Mouse (Mus musculus) intestine, embryonic 14.5 days (tissue): Measurements from ENCODE around the gene Tescl. TPM values are rescaled to one million over a fixed set of nuclear protein-coding genes. Genes with fewer than 3 reads are reported as not detected.

ENCODE experiments used
- ATAC-seq: fragments of 200-750 bp; cut with Nextera tagmentation; replicated peaks from 2 replicates; pipeline ENCODE4 v1.8.0; 2017; ENCODE audit warnings: low read depth, moderate number of reproducible peaks, moderate TSS enrichment, moderate library complexity; ENCODE audit not compliant: low FRiP score, low TSS enrichment
- DNase-seq: peaks from one replicate; pipeline ENCODE4 v3.0.0-alpha.2; 2018; ENCODE audit warnings: low spot score
- H3K27ac ChIP-seq: fragments of 300-500 bp; sonication (generic); 2 replicates; pipeline ENCODE4 v1.5.1; 2014; ENCODE audit warnings: low read depth, mild to moderate bottlenecking, control low read depth
- H3K27me3 ChIP-seq: fragments of 300-500 bp; sonication (generic); replicated peaks from 2 replicates; pipeline ENCODE4 v1.6.1; 2014; ENCODE audit warnings: low read length, control low read depth; ENCODE audit not compliant: control insufficient read depth, insufficient read depth
- H3K36me3 ChIP-seq: fragments of 300-500 bp; sonication (generic); 2 replicates; pipeline ENCODE4 v1.6.1; 2014; ENCODE audit warnings: low read length, control low read depth; ENCODE audit not compliant: control insufficient read depth, insufficient read depth
- H3K4me1 ChIP-seq: fragments of 300-500 bp; sonication (generic); replicated peaks from 2 replicates; pipeline ENCODE4 v1.6.1; 2014; ENCODE audit warnings: low read length, control low read depth, mixed read lengths; ENCODE audit not compliant: control insufficient read depth, insufficient read depth
- H3K4me2 ChIP-seq: fragments of 300-500 bp; sonication (generic); 2 replicates; pipeline ENCODE4 v1.6.1; 2014; ENCODE audit warnings: low read length
- H3K4me3 ChIP-seq: fragments of 300-500 bp; sonication (generic); 2 replicates; pipeline ENCODE4 v1.5.1; 2014; ENCODE audit warnings: low read depth, low read length, control low read depth, mixed read lengths
- H3K9ac ChIP-seq: fragments of 300-500 bp; sonication (generic); 2 replicates; pipeline ENCODE4 v1.6.1; 2014; ENCODE audit warnings: mild to moderate bottlenecking, low read length
- H3K9me3 ChIP-seq: fragments of 300-500 bp; sonication (generic); 2 replicates; pipeline ENCODE4 v1.6.1; 2016; ENCODE audit warnings: low read length, control low read depth; ENCODE audit not compliant: control insufficient read depth
- WGBS: fragments of 180-500 bp; shearing (Covaris S2); extraction: QIAGEN DNeasy Blood & Tissue Kit; methylation state at CpG from one replicate; pipeline ENCODE4 v1.1.7; 2014; 5-methylcytosine and 5-hydroxymethylcytosine counted together
- polyA plus RNA-seq: library from polyadenylated mRNA; unstranded; fragments of >200 nt; fragmentation: Nextera tagmentation; extraction: Ambion mirVana; gene quantifications from 2 replicates; pipeline ENCODE4 v1.2.1, GENCODE M21; 2014

Gene Tescl
- polyA plus RNA-seq, 1 experiment from 2014 or later, result not detected

GRCm38 (mm10) chr7:24373538-24374379 lies 40.0 kb upstream of the Tescl start:
- no peaks in the 10 kb centered on the region for H3K9me3 ChIP-seq
- no peak overlapping the region for H3K4me3 ChIP-seq
- no peaks in the 10 kb centered on the region for H3K36me3 ChIP-seq
- 0 out of 2 replicates have a peak, but pooled peaks cover 10% of the 10 kb centered on the region for H3K4me1 ChIP-seq
- 48% methylated on average over 20 of the region's 20 CpGs for WGBS
- DNase-seq, result no peak
- no peak overlapping the region for H3K4me2 ChIP-seq
- no peak overlapping the region for H3K9ac ChIP-seq
- no peak overlapping the region for H3K27ac ChIP-seq
- no peaks in the 10 kb centered on the region for H3K27me3 ChIP-seq
- no peak; the same call in 1 of the 2 replicates for ATAC-seq

GRCm38 (mm10) chr7:24372786-24373185 lies 39.0 kb upstream of the Tescl start:
- DNase-seq (no peak), ATAC-seq (no peak)
- H3K4me1 ChIP-seq, result 0 out of 2 replicates have a peak, but pooled peaks cover 10% of the 10 kb centered on the region
- no peaks in the 10 kb centered on the region for H3K36me3 ChIP-seq
- no peak overlapping the region for H3K27ac ChIP-seq
- no peak overlapping the region for H3K4me3 ChIP-seq
- H3K9me3 ChIP-seq, result no peaks in the 10 kb centered on the region
- H3K9ac ChIP-seq, result no peak overlapping the region
- 60% methylated on average over 4 of the region's 4 CpGs for WGBS
- H3K4me2 ChIP-seq, result no peak overlapping the region
- H3K27me3 ChIP-seq, result no peaks in the 10 kb centered on the region

GRCm38 (mm10) chr7:24372300-24372699 lies 38.6 kb upstream of the Tescl start:
- H3K4me2 ChIP-seq, result no peak overlapping the region
- DNase-seq, result no peak

DNA sequence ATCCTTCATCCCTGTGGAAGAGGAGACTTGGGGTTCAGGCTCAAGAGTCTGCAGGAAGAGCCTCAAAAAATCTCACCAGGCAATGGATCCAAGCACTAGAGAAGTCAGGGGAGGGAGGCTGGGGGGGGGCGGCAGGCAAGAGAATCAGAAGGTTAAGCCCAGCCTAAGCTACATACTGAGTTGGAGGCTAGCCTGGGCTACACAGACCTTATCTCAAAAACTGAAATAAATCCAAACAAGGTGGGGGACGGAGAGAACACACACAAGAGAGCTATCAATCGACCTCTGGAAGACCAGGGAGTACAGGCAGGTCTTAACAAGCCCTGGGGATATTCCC lies 38.0 kb upstream of the Tescl start:
- no peak overlapping the region for H3K4me2 ChIP-seq
- ATAC-seq, result no peak
- 0 out of 2 replicates have a peak, but pooled peaks cover 8% of the 10 kb centered on the region for H3K4me1 ChIP-seq
- no peak for DNase-seq
- no peaks in the 10 kb centered on the region for H3K27me3 ChIP-seq
- no peak overlapping the region for H3K27ac ChIP-seq
- no peak overlapping the region for H3K9ac ChIP-seq
- no peaks in the 10 kb centered on the region for H3K36me3 ChIP-seq
- 53% methylated on average over 3 of the region's 3 CpGs for WGBS
- no peak overlapping the region for H3K4me3 ChIP-seq
- H3K9me3 ChIP-seq, result no peaks in the 10 kb centered on the region

More at GRCm38 (mm10) chr7:24372300-24372699, 38.6 kb upstream of the Tescl start:
- Histone ChIP-seq H3K4me3 (no peak overlapping the region), H3K27me3 (no peaks in the 10 kb centered on the region), H3K9me3 (no peaks in the 10 kb centered on the region), H3K4me1 (0 out of 2 replicates have a peak, but pooled peaks cover 10% of the 10 kb centered on the region), H3K9ac (no peak overlapping the region), H3K27ac (no peak overlapping the region), H3K36me3 (no peaks in the 10 kb centered on the region)
- 78% methylated on average over 11 of the region's 11 CpGs for WGBS
- no peak for ATAC-seq

GRCm38 (mm10) chr7:24371012-24371808 lies 37.5 kb upstream of the Tescl start:
- Histone ChIP-seq H3K9ac (no peak overlapping the region), H3K4me2 (no peak overlapping the region), H3K4me3 (no peak overlapping the region), H3K4me1 (0 out of 2 replicates have a peak, but pooled peaks cover 4% of the 10 kb centered on the region), H3K27me3 (no peaks in the 10 kb centered on the region), H3K36me3 (no peaks in the 10 kb centered on the region), H3K27ac (no peak overlapping the region), H3K9me3 (no peaks in the 10 kb centered on the region)
- WGBS, result 68% methylated on average over 7 of the region's 7 CpGs
- DNase-seq (no peak), ATAC-seq (no peak)

DNA sequence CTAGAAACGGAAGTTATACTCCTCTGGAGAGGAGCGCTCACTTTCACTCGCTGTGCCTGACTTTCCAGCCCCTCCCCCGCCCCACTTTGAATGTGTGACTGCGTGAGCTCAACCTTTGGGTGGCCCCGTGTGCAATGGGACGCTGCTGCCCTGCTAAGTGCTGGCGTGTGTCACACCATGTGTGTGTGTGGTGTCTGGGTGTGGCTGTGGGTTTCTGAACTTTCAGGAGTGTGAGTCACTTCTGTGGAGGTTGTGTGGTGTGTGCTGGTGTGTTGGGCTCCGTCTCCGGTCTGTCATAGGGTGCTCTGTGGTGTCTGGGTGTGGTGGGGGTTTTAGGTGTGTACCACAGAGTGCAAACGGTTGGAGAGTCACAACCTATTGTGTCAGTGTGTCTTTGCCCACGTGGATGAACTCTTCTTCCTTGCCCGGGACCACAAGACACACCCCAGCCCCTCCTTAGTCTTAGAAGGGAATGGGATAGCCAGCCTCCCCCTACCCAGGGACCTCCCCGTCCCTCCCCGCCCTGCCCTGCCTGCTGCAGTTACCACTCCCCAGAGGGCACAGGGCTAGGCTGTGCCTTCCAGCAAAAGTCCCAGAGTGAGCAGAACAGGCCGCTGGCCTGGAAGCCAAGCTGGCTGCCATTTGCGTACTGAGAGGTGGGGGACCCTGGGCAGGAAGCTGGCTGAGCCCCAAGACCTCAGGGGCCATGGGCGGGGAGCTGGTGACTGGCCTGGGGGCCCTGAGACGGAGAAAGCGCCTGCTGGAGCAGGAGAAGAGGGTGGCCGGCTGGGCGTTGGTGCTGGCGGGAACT lies 36.2 kb upstream of the Tescl start, which contains the start of gene Kcnn4:
Kcnn4 (plus strand) TSS at position 533 of the 811 bp plus-strand sequence.
- WGBS, result 33% methylated on average over 23 of the region's 23 CpGs
- DNase-seq (no peak), ATAC-seq (no peak)
- H3K36me3 ChIP-seq, result no peaks in the 10 kb centered on the region
- H3K27me3 ChIP-seq, result no peaks in the 10 kb centered on the region
- no peak within 1 kb of the TSS for H3K27ac ChIP-seq
- H3K4me1 ChIP-seq, result 0 out of 2 replicates have a peak, but pooled peaks cover 4% of the 10 kb centered on the region
- no peak within 1 kb of the TSS for H3K9ac ChIP-seq
- no peak within 1 kb of the TSS for H3K4me2 ChIP-seq
- H3K4me3 ChIP-seq, result no peak within 1 kb of the TSS
- H3K9me3 ChIP-seq, result no peaks in the 10 kb centered on the region

- no peak overlapping the region for H3K4me2 ChIP-seq
- no peaks in the 10 kb centered on the region for H3K36me3 ChIP-seq
- H3K27me3 ChIP-seq, result no peaks in the 10 kb centered on the region
- no peaks in the 10 kb centered on the region for H3K9me3 ChIP-seq
- no peak overlapping the region for H3K27ac ChIP-seq
- WGBS, result 88% methylated on average over 7 of the region's 7 CpGs
- H3K9ac ChIP-seq, result no peak overlapping the region
- 0 out of 2 replicates have a peak, but pooled peaks cover 4% of the 10 kb centered on the region for H3K4me1 ChIP-seq
- ATAC-seq, result no peak
- DNase-seq, result no peak
- H3K4me3 ChIP-seq, result no peak overlapping the region
These were observed 35.2 kb upstream of the Tescl start for GRCm38 (mm10) chr7:24368946-24369345.

GRCm38 (mm10) chr7:24368226-24368625 lies 34.5 kb upstream of the Tescl start:
- H3K27me3 ChIP-seq, result no peaks in the 10 kb centered on the region
- no peak for ATAC-seq
- no peaks in the 10 kb centered on the region for H3K36me3 ChIP-seq
- H3K27ac ChIP-seq, result no peak overlapping the region
- no peak overlapping the region for H3K4me3 ChIP-seq
- H3K9ac ChIP-seq, result no peak overlapping the region
- H3K9me3 ChIP-seq, result no peaks in the 10 kb centered on the region
- no peak for DNase-seq
- H3K4me2 ChIP-seq, result no peak overlapping the region
- 0 out of 2 replicates have a peak, but pooled peaks cover 4% of the 10 kb centered on the region for H3K4me1 ChIP-seq
- 68% methylated on average over 4 of the region's 4 CpGs for WGBS
